Mouse (Mus musculus) CH12.LX (cell line): Measurements from ENCODE around the gene Apoc2. TPM values are rescaled to one million over a fixed set of nuclear protein-coding genes. Genes with fewer than 3 reads are reported as not detected.

ENCODE experiments used
- DNase-seq: peaks from one replicate; pipeline ENCODE4 v3.0.0-alpha.2; 2013; ENCODE audit errors: extremely low read depth
- H3K27ac ChIP-seq: 2 replicates; pipeline ENCODE4 v1.5.1; 2012; ENCODE audit warnings: low read depth, mild to moderate bottlenecking, control low read depth, moderate library complexity; ENCODE audit not compliant: insufficient read depth
- H3K27me3 ChIP-seq: replicated peaks from 2 replicates; pipeline ENCODE3; 2012; ENCODE audit warnings: inconsistent platforms
- H3K36me3 ChIP-seq, 2 experiments: replicated peaks in 1 of 2; 2 replicates each; pipeline versions ENCODE3 to v1.6.1; 2012; ENCODE audit warnings: inconsistent platforms in 1 of 2, low read length in 1 of 2, mild to moderate bottlenecking in 1 of 2, mixed read lengths in 1 of 2, moderate library complexity in 1 of 2; ENCODE audit not compliant: control insufficient read depth in 1 of 2, insufficient read depth in 1 of 2
- H3K4me1 ChIP-seq, 2 experiments: 2 replicates each; pipeline ENCODE4 v1.6.1; 2012; ENCODE audit warnings: inconsistent platforms in 1 of 2, moderate library complexity in 1 of 2; ENCODE audit not compliant: insufficient read depth in 2 of 2, control insufficient read depth in 1 of 2
- H3K4me2 ChIP-seq: 2 replicates; pipeline ENCODE4 v1.6.1; 2012; ENCODE audit warnings: low read depth, mild to moderate bottlenecking, control low read depth; ENCODE audit not compliant: poor library complexity, insufficient read depth, severe bottlenecking
- H3K4me3 ChIP-seq, 3 experiments: fragments of 150-350 bp in 1 of 3; sonication (generic) in 1 of 3; replicated peaks in 1 of 3; 2 replicates each; pipeline versions ENCODE3 to v1.5.1; 2011 to 2012; ENCODE audit warnings: low read depth in 2 of 3, low read length in 2 of 3, mild to moderate bottlenecking in 2 of 3, moderate library complexity in 2 of 3, control low read depth in 1 of 3, improper control_type of control experiment in 1 of 3, inconsistent platforms in 1 of 3, mixed read lengths in 1 of 3; ENCODE audit not compliant: poor library complexity in 1 of 3
- H3K79me2 ChIP-seq: replicated peaks from 2 replicates; pipeline ENCODE4 v1.6.1; 2012; ENCODE audit warnings: mild to moderate bottlenecking, moderate library complexity; ENCODE audit not compliant: control insufficient read depth, poor library complexity, insufficient read depth, severe bottlenecking; ENCODE audit errors: extremely low read depth
- H3K9ac ChIP-seq: 2 replicates; pipeline ENCODE4 v1.6.1; 2012; ENCODE audit warnings: low read depth, mild to moderate bottlenecking, control low read depth, moderate library complexity; ENCODE audit not compliant: insufficient read depth
- H3K9me3 ChIP-seq: replicated peaks from 2 replicates; pipeline ENCODE3; 2012; ENCODE audit warnings: low read length, inconsistent platforms, mixed read lengths
- BHLHE40 ChIP-seq: IDR thresholded peaks from 2 replicates; pipeline ENCODE4 v1.6.1; 2011; ENCODE audit warnings: mild to moderate bottlenecking, low read depth, low read length, improper control_type of control experiment
- CTCF ChIP-seq, 2 experiments: IDR thresholded peaks in 1 of 2; conservative IDR thresholded peaks in 1 of 2; 2 replicates each; pipeline ENCODE4 v1.5.1; 2011 to 2012; ENCODE audit warnings: low read depth in 2 of 2, low read length in 2 of 2, improper control_type of control experiment in 1 of 2, inconsistent platforms in 1 of 2, mild to moderate bottlenecking in 1 of 2, moderate library complexity in 1 of 2
- E2F4 ChIP-seq: IDR thresholded peaks from 2 replicates; pipeline ENCODE4 v1.6.1; 2011; ENCODE audit warnings: low read depth, low read length, improper control_type of control experiment; ENCODE audit not compliant: insufficient replicate concordance
- EP300 ChIP-seq: IDR thresholded peaks from 2 replicates; pipeline ENCODE4 v1.6.1; 2011; ENCODE audit warnings: low read length, improper control_type of control experiment
- ETS1 ChIP-seq: conservative IDR thresholded peaks from 2 replicates; pipeline ENCODE4 v1.6.1; 2012; ENCODE audit warnings: low read depth, mild to moderate bottlenecking, inconsistent platforms, low read length, improper control_type of control experiment, moderate library complexity
- GABPA ChIP-seq: IDR thresholded peaks from 2 replicates; pipeline ENCODE4 v1.6.1; 2012; ENCODE audit warnings: low read depth, low read length, improper control_type of control experiment, inconsistent platforms; ENCODE audit not compliant: insufficient replicate concordance
- HCFC1 ChIP-seq: IDR thresholded peaks from 2 replicates; pipeline ENCODE4 v1.6.1; 2012; ENCODE audit warnings: low read depth, mild to moderate bottlenecking, inconsistent platforms, low read length, improper control_type of control experiment
- IRF4 ChIP-seq: IDR thresholded peaks from 2 replicates; pipeline ENCODE4 v1.6.1; 2014; ENCODE audit warnings: low read depth, mild to moderate bottlenecking, inconsistent platforms, low read length, improper control_type of control experiment
- JUND ChIP-seq: conservative IDR thresholded peaks from 2 replicates; pipeline ENCODE4 v1.6.1; 2011; ENCODE audit warnings: low read depth, low read length, improper control_type of control experiment
- KAT2A ChIP-seq: IDR thresholded peaks from 2 replicates; pipeline ENCODE4 v1.6.1; 2012; ENCODE audit warnings: low read length, improper control_type of control experiment, inconsistent platforms; ENCODE audit not compliant: insufficient replicate concordance
- MAFK ChIP-seq: IDR thresholded peaks from 2 replicates; pipeline ENCODE4 v1.6.1; 2011; ENCODE audit warnings: low read length, improper control_type of control experiment; ENCODE audit not compliant: insufficient replicate concordance
- MEF2A ChIP-seq: IDR thresholded peaks from 2 replicates; pipeline ENCODE4 v1.6.1; 2014; ENCODE audit warnings: low read depth, mild to moderate bottlenecking, inconsistent platforms, low read length, improper control_type of control experiment, borderline replicate concordance
- MXI1 ChIP-seq: IDR thresholded peaks from 2 replicates; pipeline ENCODE4 v1.6.1; 2011; ENCODE audit warnings: mild to moderate bottlenecking, low read depth, low read length, improper control_type of control experiment
- MYC ChIP-seq: IDR thresholded peaks from 2 replicates; pipeline ENCODE4 v1.6.1; 2011; ENCODE audit warnings: low read depth, mild to moderate bottlenecking, improper control_type of control experiment, low read length
- NELFE ChIP-seq: IDR thresholded peaks from 2 replicates; pipeline ENCODE4 v1.6.1; 2011; ENCODE audit warnings: low read depth, low read length, improper control_type of control experiment
- NRF1 ChIP-seq: IDR thresholded peaks from 2 replicates; pipeline ENCODE4 v1.6.1; 2014; ENCODE audit warnings: low read depth, mild to moderate bottlenecking, inconsistent platforms, low read length, improper control_type of control experiment, moderate library complexity
- PAX5 ChIP-seq: IDR thresholded peaks from 2 replicates; pipeline ENCODE4 v1.6.1; 2012; ENCODE audit warnings: low read length, inconsistent platforms, mixed read lengths
- POLR2AphosphoS2 ChIP-seq: IDR thresholded peaks from 2 replicates; pipeline ENCODE4 v1.6.1; 2011; ENCODE audit warnings: low read depth, low read length, improper control_type of control experiment
- RAD21 ChIP-seq: IDR thresholded peaks from 2 replicates; pipeline ENCODE4 v1.6.1; 2011; ENCODE audit warnings: low read depth, mild to moderate bottlenecking, low read length, improper control_type of control experiment, moderate library complexity
- RCOR1 ChIP-seq: conservative IDR thresholded peaks from 2 replicates; pipeline ENCODE4 v1.6.1; 2012; ENCODE audit warnings: low read depth, mild to moderate bottlenecking, inconsistent platforms, low read length, improper control_type of control experiment
- SIN3A ChIP-seq: IDR thresholded peaks from 2 replicates; pipeline ENCODE4 v1.6.1; 2012; ENCODE audit warnings: low read length, improper control_type of control experiment, inconsistent platforms
- SMC3 ChIP-seq: IDR thresholded peaks from 2 replicates; pipeline ENCODE4 v1.6.1; 2011; ENCODE audit warnings: low read depth, low read length, improper control_type of control experiment
- TBP ChIP-seq: conservative IDR thresholded peaks from 2 replicates; pipeline ENCODE4 v1.6.1; 2011; ENCODE audit warnings: low read depth, low read length, improper control_type of control experiment
- TCF12 ChIP-seq: IDR thresholded peaks from 2 replicates; pipeline ENCODE4 v1.6.1; 2014; ENCODE audit warnings: low read depth, mild to moderate bottlenecking, inconsistent platforms, low read length, improper control_type of control experiment
- UBTF ChIP-seq: IDR thresholded peaks from 2 replicates; pipeline ENCODE4 v1.6.1; 2012; ENCODE audit warnings: low read depth, mild to moderate bottlenecking, inconsistent platforms, low read length, improper control_type of control experiment, moderate library complexity
- USF1 ChIP-seq: IDR thresholded peaks from 2 replicates; pipeline ENCODE4 v1.6.1; 2014; ENCODE audit warnings: low read depth, mild to moderate bottlenecking, inconsistent platforms, low read length, improper control_type of control experiment
- USF2 ChIP-seq: conservative IDR thresholded peaks from 2 replicates; pipeline ENCODE4 v1.6.1; 2011; ENCODE audit warnings: low read depth, low read length, improper control_type of control experiment
- ZC3H11A ChIP-seq: IDR thresholded peaks from 2 replicates; pipeline ENCODE4 v1.6.1; 2012; ENCODE audit warnings: low read depth, mild to moderate bottlenecking, inconsistent platforms, low read length, improper control_type of control experiment
- ZKSCAN1 ChIP-seq: IDR thresholded peaks from 2 replicates; pipeline ENCODE4 v1.6.1; 2012; ENCODE audit warnings: low read depth, inconsistent platforms, low read length, improper control_type of control experiment, borderline replicate concordance
- ZMIZ1 ChIP-seq: IDR thresholded peaks from 2 replicates; pipeline ENCODE4 v1.6.1; 2012; ENCODE audit warnings: low read depth, mild to moderate bottlenecking, inconsistent platforms, low read length, improper control_type of control experiment
- ZNF384 ChIP-seq: IDR thresholded peaks from 2 replicates; pipeline ENCODE4 v1.6.1; 2012; ENCODE audit warnings: low read depth, low read length, improper control_type of control experiment, inconsistent platforms
- dilution Hi-C: fragments of 300-500 bp; cut with MboI; formaldehyde crosslinking; loops from 2 replicates; pipeline ENCODE4 v1.14.3; 2020; ENCODE audit warnings: low sequenced_read_pairs; ENCODE audit not compliant: extremely low pct_unique_long_range_greater_than_20kb, extremely low pct_ligation_motif_present
- in situ Hi-C: fragments of 300-500 bp; cut with MboI; formaldehyde crosslinking; loops from 3 replicates; pipeline ENCODE4 v1.14.3; 2019; ENCODE audit warnings: low sequenced_read_pairs, low pct_ligation_motif_present, low pct_unique_long_range_greater_than_20kb, mixed read lengths
- polyA plus RNA-seq: library from polyadenylated mRNA; unstranded; fragments of >175 nt; gene quantifications from 2 replicates; pipeline ENCODE4 v1.2.1, GENCODE M21; 2012; ENCODE audit warnings: low read depth; ENCODE audit not compliant: insufficient read length
- total RNA-seq, 2 experiments: library from RNA; depleted of rRNA; stranded (reverse); fragments of 300-350 nt in 1 of 2; fragments of >200 nt in 1 of 2; gene quantifications; 2 replicates each; pipeline ENCODE4 v1.2.3; 2012 to 2014

Apoc2 gene
- total and polyA plus RNA-seq, 3 experiments: not detected

GRCm38 (mm10) chr7:19716055-19716682 is 38.4 kb upstream of the Apoc2 start (continued):
- 0 out of 2 replicates have a peak, but pooled peaks have one; percentile 15 for TF ChIP-seq MAFK
- TF ChIP-seq ETS1: peak; percentile 60
- peak; percentile 75 for TF ChIP-seq IRF4
- no peak for TF ChIP-seq ZC3H11A
- no peak for TF ChIP-seq E2F4
- TF ChIP-seq MEF2A: peak; percentile 92
- no peak for TF ChIP-seq NRF1
- peak; percentile 84 for TF ChIP-seq ZMIZ1
- peak; percentile 84 for TF ChIP-seq TCF12
- peak; percentile 67 for TF ChIP-seq BHLHE40
- TF ChIP-seq CTCF (conservative IDR thresholded peaks at IDR 0.05 in 1 of 2, IDR thresholded peaks at IDR 0.05 in 1 of 2; ENCODE audit: low read depth in 2 of 2, low read length in 2 of 2): no peak
- no peak; the same call in 1 of the 2 replicates for TF ChIP-seq RCOR1
- no peak for TF ChIP-seq GABPA
- TF ChIP-seq EP300: no peak

- H3K36me3 ChIP-seq: peaks cover 28 to 35% of the 10 kb centered on the region in 2 experiments
- peaks cover 18% of the 10 kb centered on the region for H3K79me2 ChIP-seq
- dilution Hi-C loops: no loop called here
- peak within 1 kb of the TSS; percentile 81 for H3K4me2 ChIP-seq
- H3K27me3 ChIP-seq: no peaks in the 10 kb centered on the region
- no peaks in the 10 kb centered on the region for H3K9me3 ChIP-seq
- in situ Hi-C loops: no loop called here
- H3K9ac ChIP-seq: peak within 1 kb of the TSS; percentile 94
- H3K27ac ChIP-seq: peak within 1 kb of the TSS; percentile 78
- H3K4me3 ChIP-seq: peak within 1 kb of the TSS; percentile 88 to 92 (median 91)
- peak; percentile 100 for DNase-seq
- peaks cover 9 to 39% of the 10 kb centered on the region in 2 experiments; a peak in 3 of 4 replicates for H3K4me1 ChIP-seq
- no peak for TF ChIP-seq ZC3H11A
- TF ChIP-seq IRF4: peak; percentile 10; the same call in 1 of the 2 replicates
- no peak for TF ChIP-seq PAX5
- TF ChIP-seq CTCF (conservative IDR thresholded peaks at IDR 0.05 in 1 of 2, IDR thresholded peaks at IDR 0.05 in 1 of 2; ENCODE audit: low read depth in 2 of 2, low read length in 2 of 2): no peak
- no peak for TF ChIP-seq USF1
- peak; percentile 50 for TF ChIP-seq NRF1
- TF ChIP-seq TCF12: peak; percentile 72; the same call in 1 of the 2 replicates
- peak; percentile 73 for TF ChIP-seq MXI1
- TF ChIP-seq HCFC1: peak; percentile 84
- no peak for TF ChIP-seq UBTF
- TF ChIP-seq ZKSCAN1: no peak
- TF ChIP-seq EP300: no peak
- peak; percentile 18; the same call in 1 of the 2 replicates for TF ChIP-seq SIN3A
- TF ChIP-seq USF2: no peak
- TF ChIP-seq MYC: peak; percentile 54; the same call in 1 of the 2 replicates
- peak; percentile 66 for TF ChIP-seq NELFE
- TF ChIP-seq E2F4: peak; percentile 60; the same call in 1 of the 2 replicates
- no peak; the same call in 1 of the 2 replicates for TF ChIP-seq GABPA
- TF ChIP-seq TBP: 0 out of 2 replicates have a peak, but pooled peaks have one; percentile 21
- no peak for TF ChIP-seq RCOR1
- no peak for TF ChIP-seq ZNF384
- TF ChIP-seq MEF2A: no peak
- TF ChIP-seq SMC3: no peak
- no peak; the same call in 1 of the 2 replicates for TF ChIP-seq POLR2AphosphoS2
- no peak for TF ChIP-seq RAD21
- peak; percentile 96 for TF ChIP-seq KAT2A
- TF ChIP-seq JUND: no peak
- no peak for TF ChIP-seq MAFK
- no peak for TF ChIP-seq BHLHE40
These were observed 37.7 kb upstream of the Apoc2 start, which contains the start of gene Tomm40 for GRCm38 (mm10) chr7:19715239-19716054. Gene Tomm40 (minus strand): TSS chr7:19715438.
